Mouse (Mus musculus): ENCODE results near the gene Zfp808. TPM values are rescaled to one million over a fixed set of nuclear protein-coding genes. Genes with fewer than 3 reads are reported as not detected.
"Not testable (repeated sequence)": the region's sequence is repeated elsewhere in the genome, so short reads cannot be mapped to it uniquely, and the experiment has no call there.

The Zfp808 gene
- polyA plus RNA-seq (2014; fragmentation: Nextera tagmentation; extraction: Ambion mirVana), result 4.6 and 6.3 TPM in 2 replicates

GRCm38 (mm10) chr13:62129432-62130171 is at the start of gene Zfp808:
Zfp808 (plus strand) TSS chr13:62129886.
- 3% methylated on average over 19 of the region's 21 CpGs for WGBS
- H3K4me1 ChIP-seq (ENCODE audit: control insufficient read depth, insufficient read depth, low read length); H3K9me3 ChIP-seq (ENCODE audit: control insufficient read depth, low read length); H3K27ac ChIP-seq (ENCODE audit: low read depth, low read length); H3K27me3 ChIP-seq (ENCODE audit: control insufficient read depth, insufficient read depth, low read length); H3K36me3 ChIP-seq (ENCODE audit: control insufficient read depth, insufficient read depth, low read length): not testable (repeated sequence)
- peak within 1 kb of the TSS; percentile 42 for H3K4me2 ChIP-seq (ENCODE audit: low read depth, low read length)
- peak; percentile 95 for ATAC-seq (ENCODE audit: low read depth)
- peak within 1 kb of the TSS; percentile 49 for H3K4me3 ChIP-seq (ENCODE audit: low read depth, low read length)
- peak within 1 kb of the TSS; percentile 51 for H3K9ac ChIP-seq (replicated peaks; ENCODE audit: low read depth, low read length)

GRCm38 (mm10) chr13:62098786-62099185 is 30.9 kb upstream of the Zfp808 start:
- WGBS, result 87% methylated on average over 4 of the region's 4 CpGs

GRCm38 (mm10) chr13:62099454-62099853 is 30.2 kb upstream of the Zfp808 start:
- WGBS, result 96% methylated on average over 4 of the region's 4 CpGs
- H3K4me2 ChIP-seq (ENCODE audit: low read depth, low read length); H3K4me1 ChIP-seq (ENCODE audit: control insufficient read depth, insufficient read depth, low read length); H3K9ac ChIP-seq (replicated peaks; ENCODE audit: low read depth, low read length); H3K27ac ChIP-seq (ENCODE audit: low read depth, low read length); H3K9me3 ChIP-seq (ENCODE audit: control insufficient read depth, low read length); ATAC-seq (ENCODE audit: low read depth); H3K4me3 ChIP-seq (ENCODE audit: low read depth, low read length); H3K36me3 ChIP-seq (ENCODE audit: control insufficient read depth, insufficient read depth, low read length); H3K27me3 ChIP-seq (ENCODE audit: control insufficient read depth, insufficient read depth, low read length): not testable (repeated sequence)

More at GRCm38 (mm10) chr13:62098786-62099185, 30.9 kb upstream of the Zfp808 start:
- not testable (repeated sequence) for H3K27me3 ChIP-seq (ENCODE audit: control insufficient read depth, insufficient read depth, low read length); H3K4me1 ChIP-seq (ENCODE audit: control insufficient read depth, insufficient read depth, low read length); H3K27ac ChIP-seq (ENCODE audit: low read depth, low read length); H3K4me3 ChIP-seq (ENCODE audit: low read depth, low read length); H3K36me3 ChIP-seq (ENCODE audit: control insufficient read depth, insufficient read depth, low read length); H3K4me2 ChIP-seq (ENCODE audit: low read depth, low read length); H3K9ac ChIP-seq (replicated peaks; ENCODE audit: low read depth, low read length); ATAC-seq (ENCODE audit: low read depth); H3K9me3 ChIP-seq (ENCODE audit: control insufficient read depth, low read length)

GRCm38 (mm10) chr13:62102368-62102767 is 27.3 kb upstream of the Zfp808 start:
- H3K4me1 ChIP-seq (ENCODE audit: control insufficient read depth, insufficient read depth, low read length); H3K4me2 ChIP-seq (ENCODE audit: low read depth, low read length); H3K27me3 ChIP-seq (ENCODE audit: control insufficient read depth, insufficient read depth, low read length); ATAC-seq (ENCODE audit: low read depth); H3K4me3 ChIP-seq (ENCODE audit: low read depth, low read length); H3K9ac ChIP-seq (replicated peaks; ENCODE audit: low read depth, low read length); H3K9me3 ChIP-seq (ENCODE audit: control insufficient read depth, low read length); H3K27ac ChIP-seq (ENCODE audit: low read depth, low read length); H3K36me3 ChIP-seq (ENCODE audit: control insufficient read depth, insufficient read depth, low read length): not testable (repeated sequence)
- 88% methylated on average over 1 of the region's 1 CpGs for WGBS

- ATAC-seq (ENCODE audit: low read depth); H3K36me3 ChIP-seq (ENCODE audit: control insufficient read depth, insufficient read depth, low read length); H3K4me1 ChIP-seq (ENCODE audit: control insufficient read depth, insufficient read depth, low read length); H3K9me3 ChIP-seq (ENCODE audit: control insufficient read depth, low read length); H3K27me3 ChIP-seq (ENCODE audit: control insufficient read depth, insufficient read depth, low read length); H3K4me2 ChIP-seq (ENCODE audit: low read depth, low read length); H3K9ac ChIP-seq (replicated peaks; ENCODE audit: low read depth, low read length); H3K4me3 ChIP-seq (ENCODE audit: low read depth, low read length); H3K27ac ChIP-seq (ENCODE audit: low read depth, low read length): not testable (repeated sequence)
- WGBS, result 29% methylated on average over 2 of the region's 2 CpGs
Observed at GRCm38 (mm10) chr13:62115861-62116260, 13.8 kb upstream of the Zfp808 start.

GRCm38 (mm10) chr13:62121578-62121977 is 8.1 kb upstream of the Zfp808 start:
- not testable (repeated sequence) for H3K9ac ChIP-seq (replicated peaks; ENCODE audit: low read depth, low read length); H3K4me2 ChIP-seq (ENCODE audit: low read depth, low read length)

GRCm38 (mm10) chr13:62181835-62182755 is 52.4 kb downstream of the Zfp808 start:
- not testable (repeated sequence) for H3K4me1 ChIP-seq (ENCODE audit: control insufficient read depth, insufficient read depth, low read length); H3K9ac ChIP-seq (replicated peaks; ENCODE audit: low read depth, low read length); H3K4me2 ChIP-seq (ENCODE audit: low read depth, low read length); H3K27ac ChIP-seq (ENCODE audit: low read depth, low read length); H3K4me3 ChIP-seq (ENCODE audit: low read depth, low read length); H3K27me3 ChIP-seq (ENCODE audit: control insufficient read depth, insufficient read depth, low read length); H3K36me3 ChIP-seq (ENCODE audit: control insufficient read depth, insufficient read depth, low read length); ATAC-seq (ENCODE audit: low read depth); H3K9me3 ChIP-seq (ENCODE audit: control insufficient read depth, low read length)
- 78% methylated on average over 2 of the region's 2 CpGs for WGBS

More at GRCm38 (mm10) chr13:62121578-62121977, 8.1 kb upstream of the Zfp808 start:
- not testable (repeated sequence) for ATAC-seq (ENCODE audit: low read depth); H3K27ac ChIP-seq (ENCODE audit: low read depth, low read length); H3K9me3 ChIP-seq (ENCODE audit: control insufficient read depth, low read length); H3K36me3 ChIP-seq (ENCODE audit: control insufficient read depth, insufficient read depth, low read length); H3K27me3 ChIP-seq (ENCODE audit: control insufficient read depth, insufficient read depth, low read length); H3K4me1 ChIP-seq (ENCODE audit: control insufficient read depth, insufficient read depth, low read length); H3K4me3 ChIP-seq (ENCODE audit: low read depth, low read length)
- 27% methylated on average over 1 of the region's 1 CpGs for WGBS

- no peak overlapping the region for H3K4me2 ChIP-seq (ENCODE audit: low read depth, low read length)
- ATAC-seq (ENCODE audit: low read depth), result no peak
- no peak overlapping the region for H3K27ac ChIP-seq (ENCODE audit: low read depth, low read length)
- H3K4me3 ChIP-seq (ENCODE audit: low read depth, low read length), result no peak overlapping the region
- H3K27me3 ChIP-seq (ENCODE audit: control insufficient read depth, insufficient read depth, low read length), result no peaks in the 10 kb centered on the region
- 53% methylated on average over 3 of the region's 3 CpGs for WGBS
- H3K4me1 ChIP-seq (ENCODE audit: control insufficient read depth, insufficient read depth, low read length), result no peaks in the 10 kb centered on the region
- H3K9me3 ChIP-seq (ENCODE audit: control insufficient read depth, low read length), result no peaks in the 10 kb centered on the region
- H3K36me3 ChIP-seq (ENCODE audit: control insufficient read depth, insufficient read depth, low read length), result no peaks in the 10 kb centered on the region
- no peak overlapping the region for H3K9ac ChIP-seq (replicated peaks; ENCODE audit: low read depth, low read length)
Observed at GRCm38 (mm10) chr13:62245264-62245663, 115.6 kb downstream of the Zfp808 start.

- H3K9me3 ChIP-seq (ENCODE audit: control insufficient read depth, low read length); H3K4me1 ChIP-seq (ENCODE audit: control insufficient read depth, insufficient read depth, low read length); H3K9ac ChIP-seq (replicated peaks; ENCODE audit: low read depth, low read length); H3K4me2 ChIP-seq (ENCODE audit: low read depth, low read length); H3K4me3 ChIP-seq (ENCODE audit: low read depth, low read length); ATAC-seq (ENCODE audit: low read depth); H3K27me3 ChIP-seq (ENCODE audit: control insufficient read depth, insufficient read depth, low read length); H3K36me3 ChIP-seq (ENCODE audit: control insufficient read depth, insufficient read depth, low read length); H3K27ac ChIP-seq (ENCODE audit: low read depth, low read length): not testable (repeated sequence)
- WGBS, result 89% methylated on average over 9 of the region's 9 CpGs
Observed at GRCm38 (mm10) chr13:62255226-62255625, 125.5 kb downstream of the Zfp808 start.
